Mouse (Mus musculus): ENCODE data around the gene Rhox4d. TPM values are rescaled to one million over a fixed set of nuclear protein-coding genes. Genes with fewer than 3 reads are reported as not detected.
"Not testable (repeated sequence)": the region's sequence is repeated elsewhere in the genome, so short reads cannot be mapped to it uniquely, and the experiment has no call there.

Rhox4d gene
- total RNA-seq (2021): not detected in 2 replicates
- long read RNA-seq, experiment 1: 0 reads
- long read RNA-seq, experiment 2: 0 reads

GRCm38 (mm10) chrX:37514059-37514458 is at the start of gene Rhox4d:
Gene Rhox4d (plus strand): TSS chrX:37514359.
- not testable (repeated sequence) for DNase-seq

GRCm38 (mm10) chrX:37480037-37480436 is 34.1 kb upstream of the Rhox4d start, which contains the start of gene Rhox4c:
Gene Rhox4c (plus strand): TSS chrX:37480337.
- DNase-seq: not testable (repeated sequence)

- DNase-seq: not testable (repeated sequence)
These were observed 16.0 kb downstream of the Rhox4d start, which contains the start of gene Rhox2e for GRCm38 (mm10) chrX:37530152-37530551. Gene Rhox2e (plus strand): TSS chrX:37530452.

- DNase-seq: not testable (repeated sequence)
These were observed 27.6 kb downstream of the Rhox4d start, which contains the start of gene Rhox3e for GRCm38 (mm10) chrX:37541719-37542118. Gene Rhox3e (plus strand): TSS chrX:37542019.

GRCm38 (mm10) chrX:37557112-37557511 is 43.0 kb downstream of the Rhox4d start, which contains the start of gene Rhox4e:
Gene Rhox4e (plus strand): TSS chrX:37557412.
- DNase-seq: not testable (repeated sequence)

Other genes with a start within 250 kb of the Rhox4d start
- not detected in 2 replicates for gene Rhox4a, start 249.0 kb upstream of the Rhox4d start, total RNA-seq (2021)
- gene Rhox3a2, start 134.3 kb upstream of the Rhox4d start, total RNA-seq (2021): not detected in 2 replicates
- gene Rhox4a2, start 123.5 kb upstream of the Rhox4d start, total RNA-seq (2021): not detected in 2 replicates
- gene Rhox2b, start 102.3 kb upstream of the Rhox4d start, total RNA-seq (2021): not detected in 2 replicates
- gene Rhox4b, start 81.9 kb upstream of the Rhox4d start, total RNA-seq (2021): not detected in 2 replicates
- not detected in 2 replicates for gene Rhox2c, start 60.7 kb upstream of the Rhox4d start, total RNA-seq (2021)
- not detected in 2 replicates for gene Rhox3c, start 55.8 kb upstream of the Rhox4d start, total RNA-seq (2021)
- gene Rhox4c, start 34.0 kb upstream of the Rhox4d start, total RNA-seq (2021): not detected in 2 replicates
- gene Rhox2d, start 20.9 kb upstream of the Rhox4d start, total RNA-seq (2021): not detected in 2 replicates
- not detected in 2 replicates for gene Rhox2e, start 16.1 kb downstream of the Rhox4d start, total RNA-seq (2021)
- not detected in 2 replicates for gene Rhox3e, start 27.7 kb downstream of the Rhox4d start, total RNA-seq (2021)
- gene Rhox4e, start 43.1 kb downstream of the Rhox4d start, total RNA-seq (2021): not detected in 2 replicates
- not detected in 2 replicates for gene Rhox2f, start 57.0 kb downstream of the Rhox4d start, total RNA-seq (2021)
- gene Rhox3f, start 66.6 kb downstream of the Rhox4d start, total RNA-seq (2021): not detected in 2 replicates
- not detected in 2 replicates for gene Rhox4f, start 93.3 kb downstream of the Rhox4d start, total RNA-seq (2021)
- not detected in 2 replicates for gene Rhox3g, start 114.3 kb downstream of the Rhox4d start, total RNA-seq (2021)
- gene Rhox2g, start 129.1 kb downstream of the Rhox4d start, total RNA-seq (2021): not detected in 2 replicates
- gene Rhox4g, start 137.0 kb downstream of the Rhox4d start, total RNA-seq (2021): not detected in 2 replicates
- not detected in 2 replicates for gene Rhox3h, start 154.4 kb downstream of the Rhox4d start, total RNA-seq (2021)
- not detected in 2 replicates for gene Rhox2h, start 158.9 kb downstream of the Rhox4d start, total RNA-seq (2021)